Mouse (Mus musculus): Measurements from ENCODE around the gene Lpar3. TPM values are rescaled to one million over a fixed set of nuclear protein-coding genes. Genes with fewer than 3 reads are reported as not detected.

Lpar3 gene
- polyA plus RNA-seq, 1 experiment from 2014 or later: 40.7 TPM

- H3K4me3 ChIP-seq: no peak overlapping the region
- H3K4me1 ChIP-seq (replicated peaks): peaks cover 18% of the 10 kb centered on the region
- H3K36me3 ChIP-seq: no peaks in the 10 kb centered on the region
- no peaks in the 10 kb centered on the region for H3K9me3 ChIP-seq (replicated peaks)
- H3K4me2 ChIP-seq: no peak overlapping the region
- 89% methylated on average over 8 of the region's 8 CpGs for WGBS
- ATAC-seq (replicated peaks; ENCODE audit: insufficient number of reproducible peaks, insufficient read depth, low FRiP score, low read depth): no peak
- no peak overlapping the region for H3K9ac ChIP-seq
- no peak overlapping the region for H3K27ac ChIP-seq
- no peaks in the 10 kb centered on the region for H3K27me3 ChIP-seq
Measured at GRCm38 (mm10) chr3:146315414-146315813, 94.7 kb downstream of the Lpar3 start.

GRCm38 (mm10) chr3:146316293-146316692, 95.5 kb downstream of the Lpar3 start:
- Histone ChIP-seq H3K4me1 (replicated peaks) (peaks cover 13% of the 10 kb centered on the region), H3K27ac (no peak overlapping the region), H3K4me2 (no peak overlapping the region), H3K4me3 (no peak overlapping the region), H3K9ac (no peak overlapping the region), H3K27me3 (no peaks in the 10 kb centered on the region), H3K36me3 (no peaks in the 10 kb centered on the region), H3K9me3 (replicated peaks) (no peaks in the 10 kb centered on the region)
- no peak for ATAC-seq (replicated peaks; ENCODE audit: insufficient number of reproducible peaks, insufficient read depth, low FRiP score, low read depth)
- WGBS: 66% methylated on average over 8 of the region's 8 CpGs

GRCm38 (mm10) chr3:146317366-146317765, 96.6 kb downstream of the Lpar3 start:
- 84% methylated on average over 7 of the region's 7 CpGs for WGBS

GRCm38 (mm10) chr3:146317911-146318310, 97.1 kb downstream of the Lpar3 start:
- Histone ChIP-seq H3K4me1 (replicated peaks) (peaks cover 3% of the 10 kb centered on the region; the same call in 1 of the 2 replicates), H3K36me3 (no peaks in the 10 kb centered on the region), H3K4me3 (no peak overlapping the region), H3K27ac (no peak overlapping the region), H3K27me3 (no peaks in the 10 kb centered on the region), H3K9ac (no peak overlapping the region), H3K9me3 (replicated peaks) (no peaks in the 10 kb centered on the region), H3K4me2 (no peak overlapping the region)
- 85% methylated on average over 12 of the region's 12 CpGs for WGBS
- no peak for ATAC-seq (replicated peaks; ENCODE audit: insufficient number of reproducible peaks, insufficient read depth, low FRiP score, low read depth)

More at GRCm38 (mm10) chr3:146317366-146317765, 96.6 kb downstream of the Lpar3 start:
- Histone ChIP-seq H3K9ac (no peak overlapping the region), H3K4me1 (replicated peaks) (peaks cover 3% of the 10 kb centered on the region; the same call in 1 of the 2 replicates), H3K4me2 (no peak overlapping the region), H3K36me3 (no peaks in the 10 kb centered on the region), H3K27me3 (no peaks in the 10 kb centered on the region), H3K4me3 (no peak overlapping the region), H3K9me3 (replicated peaks) (no peaks in the 10 kb centered on the region), H3K27ac (no peak overlapping the region)
- ATAC-seq (replicated peaks; ENCODE audit: insufficient number of reproducible peaks, insufficient read depth, low FRiP score, low read depth): no peak

GRCm38 (mm10) chr3:146318520-146318938, 97.8 kb downstream of the Lpar3 start:
- no peak for ATAC-seq (replicated peaks; ENCODE audit: insufficient number of reproducible peaks, insufficient read depth, low FRiP score, low read depth)
- H3K27me3 ChIP-seq: no peaks in the 10 kb centered on the region
- no peaks in the 10 kb centered on the region for H3K36me3 ChIP-seq
- no peaks in the 10 kb centered on the region for H3K9me3 ChIP-seq (replicated peaks)
- H3K4me1 ChIP-seq (replicated peaks): peaks cover 3% of the 10 kb centered on the region; the same call in 1 of the 2 replicates
- 74% methylated on average over 16 of the region's 16 CpGs for WGBS
- H3K4me3 ChIP-seq: no peak overlapping the region
- no peak overlapping the region for H3K4me2 ChIP-seq
- no peak overlapping the region for H3K27ac ChIP-seq
- H3K9ac ChIP-seq: no peak overlapping the region

- Histone ChIP-seq H3K4me1 (replicated peaks) (peaks cover 3% of the 10 kb centered on the region; the same call in 1 of the 2 replicates), H3K4me3 (no peak overlapping the region), H3K4me2 (no peak overlapping the region), H3K27me3 (no peaks in the 10 kb centered on the region), H3K9ac (no peak overlapping the region), H3K36me3 (no peaks in the 10 kb centered on the region), H3K27ac (no peak overlapping the region), H3K9me3 (replicated peaks) (no peaks in the 10 kb centered on the region)
- WGBS: 46% methylated on average over 13 of the region's 13 CpGs
- ATAC-seq (replicated peaks; ENCODE audit: insufficient number of reproducible peaks, insufficient read depth, low FRiP score, low read depth): no peak
Measured at GRCm38 (mm10) chr3:146318987-146319386, 98.2 kb downstream of the Lpar3 start.

- 82% methylated on average over 14 of the region's 14 CpGs for WGBS
- Histone ChIP-seq H3K27me3 (no peaks in the 10 kb centered on the region), H3K4me3 (no peak overlapping the region), H3K36me3 (no peaks in the 10 kb centered on the region), H3K4me2 (no peak overlapping the region), H3K9me3 (replicated peaks) (no peaks in the 10 kb centered on the region), H3K4me1 (replicated peaks) (peaks cover 3% of the 10 kb centered on the region; the same call in 1 of the 2 replicates), H3K9ac (no peak overlapping the region), H3K27ac (no peak overlapping the region)
- no peak for ATAC-seq (replicated peaks; ENCODE audit: insufficient number of reproducible peaks, insufficient read depth, low FRiP score, low read depth)
Measured at GRCm38 (mm10) chr3:146319503-146319902, 98.7 kb downstream of the Lpar3 start.

- no peak for ATAC-seq (replicated peaks; ENCODE audit: insufficient number of reproducible peaks, insufficient read depth, low FRiP score, low read depth)
- H3K4me3 ChIP-seq: no peak overlapping the region
- no peak overlapping the region for H3K9ac ChIP-seq
- H3K4me1 ChIP-seq (replicated peaks): peaks cover 18% of the 10 kb centered on the region
- no peaks in the 10 kb centered on the region for H3K36me3 ChIP-seq
- no peak overlapping the region for H3K4me2 ChIP-seq
- H3K9me3 ChIP-seq (replicated peaks): no peaks in the 10 kb centered on the region
- no peak overlapping the region for H3K27ac ChIP-seq
- no peaks in the 10 kb centered on the region for H3K27me3 ChIP-seq
- 64% methylated on average over 8 of the region's 8 CpGs for WGBS
Measured at GRCm38 (mm10) chr3:146324949-146325348, 104.2 kb downstream of the Lpar3 start.

- 36% methylated on average over 14 of the region's 17 CpGs for WGBS
- H3K4me3 ChIP-seq: no peak overlapping the region; the same call in 1 of the 2 replicates
- H3K4me2 ChIP-seq: peak overlapping the region; percentile 72
- no peaks in the 10 kb centered on the region for H3K36me3 ChIP-seq
- H3K27me3 ChIP-seq: no peaks in the 10 kb centered on the region
- no peak; the same call in 1 of the 2 replicates for ATAC-seq (replicated peaks; ENCODE audit: insufficient number of reproducible peaks, insufficient read depth, low FRiP score, low read depth)
- H3K9me3 ChIP-seq (replicated peaks): no peaks in the 10 kb centered on the region
- H3K27ac ChIP-seq: no peak overlapping the region
- peaks cover 18% of the 10 kb centered on the region for H3K4me1 ChIP-seq (replicated peaks)
- no peak overlapping the region for H3K9ac ChIP-seq
Measured at GRCm38 (mm10) chr3:146326743-146327536, 106.2 kb downstream of the Lpar3 start.

GRCm38 (mm10) chr3:146327537-146328255, 106.9 kb downstream of the Lpar3 start:
- peaks cover 18% of the 10 kb centered on the region for H3K4me1 ChIP-seq (replicated peaks)
- peak overlapping the region; percentile 32 for H3K9ac ChIP-seq
- peak overlapping the region; percentile 72 for H3K4me2 ChIP-seq
- H3K27ac ChIP-seq: peak overlapping the region; percentile 80
- WGBS: 1% methylated on average over 13 of the region's 13 CpGs
- no peaks in the 10 kb centered on the region for H3K27me3 ChIP-seq
- H3K9me3 ChIP-seq (replicated peaks): no peaks in the 10 kb centered on the region
- H3K36me3 ChIP-seq: no peaks in the 10 kb centered on the region
- peak overlapping the region; percentile 38 for H3K4me3 ChIP-seq
- ATAC-seq (replicated peaks; ENCODE audit: insufficient number of reproducible peaks, insufficient read depth, low FRiP score, low read depth): peak; percentile 72

GRCm38 (mm10) chr3:146328749-146329148, 108.0 kb downstream of the Lpar3 start:
- Histone ChIP-seq H3K4me2 (peak overlapping the region; percentile 72), H3K27me3 (no peaks in the 10 kb centered on the region), H3K4me1 (replicated peaks) (peaks cover 18% of the 10 kb centered on the region), H3K9ac (peak overlapping the region; percentile 5; the same call in 1 of the 2 replicates), H3K27ac (no peak overlapping the region), H3K36me3 (no peaks in the 10 kb centered on the region), H3K9me3 (replicated peaks) (no peaks in the 10 kb centered on the region), H3K4me3 (peak overlapping the region; percentile 38)
- ATAC-seq (replicated peaks; ENCODE audit: insufficient number of reproducible peaks, insufficient read depth, low FRiP score, low read depth): no peak
- 14% methylated on average over 13 of the region's 13 CpGs for WGBS
